Mouse (Mus musculus) kidney, embryonic 15.5 days (tissue): ENCODE data around the gene Utrn. TPM values are rescaled to one million over a fixed set of nuclear protein-coding genes. Genes with fewer than 3 reads are reported as not detected.

ENCODE experiments used
- ATAC-seq: fragments of 200-750 bp; cut with Nextera tagmentation; replicated peaks from 2 replicates; pipeline ENCODE4 v1.8.0; 2017; ENCODE audit warnings: moderate TSS enrichment; ENCODE audit not compliant: low FRiP score
- H3K27ac ChIP-seq: fragments of 300-500 bp; sonication (generic); 2 replicates; pipeline ENCODE4 v1.5.1; 2015; ENCODE audit warnings: mild to moderate bottlenecking, inconsistent platforms
- H3K27me3 ChIP-seq: fragments of 300-500 bp; sonication (generic); 2 replicates; pipeline ENCODE4 v1.6.1; 2015; ENCODE audit warnings: inconsistent platforms
- H3K36me3 ChIP-seq: fragments of 300-500 bp; sonication (generic); 2 replicates; pipeline ENCODE4 v1.6.1; 2015; ENCODE audit warnings: inconsistent platforms
- H3K4me1 ChIP-seq: fragments of 300-500 bp; sonication (generic); 2 replicates; pipeline ENCODE4 v1.6.1; 2015; ENCODE audit warnings: inconsistent platforms
- H3K4me2 ChIP-seq: fragments of 300-500 bp; sonication (generic); 2 replicates; pipeline ENCODE4 v1.6.1; 2015; ENCODE audit warnings: moderate library complexity, mild to moderate bottlenecking, inconsistent platforms
- H3K4me3 ChIP-seq: fragments of 300-500 bp; sonication (generic); replicated peaks from 2 replicates; pipeline ENCODE4 v1.5.1; 2015; ENCODE audit warnings: mild to moderate bottlenecking, inconsistent platforms
- H3K9ac ChIP-seq: fragments of 300-500 bp; sonication (generic); 2 replicates; pipeline ENCODE4 v1.6.1; 2015; ENCODE audit warnings: mild to moderate bottlenecking, inconsistent platforms
- H3K9me3 ChIP-seq: fragments of 300-500 bp; sonication (generic); replicated peaks from 2 replicates; pipeline ENCODE4 v1.6.1; 2016; ENCODE audit warnings: inconsistent platforms
- WGBS: fragments of 180-500 bp; shearing (Covaris S2); methylation state at CpG from one replicate; pipeline ENCODE4 v1.1.7; 2015; ENCODE audit warnings: mixed read lengths; 5-methylcytosine and 5-hydroxymethylcytosine counted together
- polyA plus RNA-seq: library from polyadenylated mRNA; unstranded; fragments of >200 nt; fragmentation: Nextera tagmentation; extraction: Ambion mirVana; gene quantifications from 2 replicates; pipeline ENCODE4 v1.2.1, GENCODE M21; 2015

Gene Utrn
- polyA plus RNA-seq, 1 experiment from 2014 or later = 86.1 TPM

GRCm38 (mm10) chr10:12868189-12869028, 756 bp downstream of the Utrn start:
- no peaks in the 10 kb centered on the region for H3K36me3 ChIP-seq
- peak overlapping the region; percentile 74 for H3K9ac ChIP-seq
- H3K4me1 ChIP-seq = peaks cover 23% of the 10 kb centered on the region
- H3K4me3 ChIP-seq = peak overlapping the region; percentile 69
- WGBS = under 1% methylated on average over 41 of the region's 41 CpGs
- peak overlapping the region; percentile 77 for H3K4me2 ChIP-seq
- ATAC-seq = peak; percentile 86
- no peaks in the 10 kb centered on the region for H3K27me3 ChIP-seq
- H3K27ac ChIP-seq = peak overlapping the region; percentile 94
- H3K9me3 ChIP-seq = no peaks in the 10 kb centered on the region

- ATAC-seq = 0 out of 2 replicates have a peak, but pooled peaks have one; percentile 0
- H3K27ac ChIP-seq = peak overlapping the region; percentile 94
- under 1% methylated on average over 12 of the region's 12 CpGs for WGBS
- H3K9me3 ChIP-seq = no peaks in the 10 kb centered on the region
- H3K4me1 ChIP-seq = peaks cover 23% of the 10 kb centered on the region
- H3K4me2 ChIP-seq = peak overlapping the region; percentile 77
- peak overlapping the region; percentile 74 for H3K9ac ChIP-seq
- H3K27me3 ChIP-seq = no peaks in the 10 kb centered on the region
- H3K4me3 ChIP-seq = peak overlapping the region; percentile 69
- no peaks in the 10 kb centered on the region for H3K36me3 ChIP-seq
These were observed 1.4 kb downstream of the Utrn start for GRCm38 (mm10) chr10:12867733-12868188.

GRCm38 (mm10) chr10:12866971-12867732, 2.0 kb downstream of the Utrn start:
- 1% methylated on average over 28 of the region's 28 CpGs for WGBS
- Histone ChIP-seq H3K27ac (peak overlapping the region; percentile 94), H3K4me3 (peak overlapping the region; percentile 69), H3K9ac (peak overlapping the region; percentile 74), H3K4me2 (peak overlapping the region; percentile 77), H3K36me3 (no peaks in the 10 kb centered on the region), H3K27me3 (no peaks in the 10 kb centered on the region), H3K4me1 (peaks cover 23% of the 10 kb centered on the region), H3K9me3 (no peaks in the 10 kb centered on the region)
- ATAC-seq = peak; percentile 22; the same call in 1 of the 2 replicates

GRCm38 (mm10) chr10:12865201-12865600, 4.0 kb downstream of the Utrn start:
- H3K4me3 ChIP-seq = no peak overlapping the region
- WGBS = 85% methylated on average over 6 of the region's 6 CpGs
- peaks cover 11% of the 10 kb centered on the region; the same call in 1 of the 2 replicates for H3K36me3 ChIP-seq
- no peak overlapping the region for H3K4me2 ChIP-seq
- no peak for ATAC-seq
- no peak overlapping the region for H3K9ac ChIP-seq
- no peaks in the 10 kb centered on the region for H3K9me3 ChIP-seq
- peaks cover 23% of the 10 kb centered on the region for H3K4me1 ChIP-seq
- no peak overlapping the region for H3K27ac ChIP-seq
- H3K27me3 ChIP-seq = no peaks in the 10 kb centered on the region

- Histone ChIP-seq H3K27me3 (no peaks in the 10 kb centered on the region), H3K9ac (no peak overlapping the region), H3K4me1 (peaks cover 23% of the 10 kb centered on the region), H3K4me3 (no peak overlapping the region), H3K36me3 (peaks cover 22% of the 10 kb centered on the region), H3K4me2 (no peak overlapping the region), H3K27ac (no peak overlapping the region), H3K9me3 (no peaks in the 10 kb centered on the region)
- 93% methylated on average over 9 of the region's 9 CpGs for WGBS
- no peak for ATAC-seq
These were observed 5.6 kb downstream of the Utrn start for GRCm38 (mm10) chr10:12863581-12863980.

- H3K27me3 ChIP-seq = no peaks in the 10 kb centered on the region
- H3K4me3 ChIP-seq = no peak overlapping the region
- no peak overlapping the region for H3K27ac ChIP-seq
- peaks cover 22% of the 10 kb centered on the region for H3K36me3 ChIP-seq
- H3K9ac ChIP-seq = no peak overlapping the region
- H3K9me3 ChIP-seq = no peaks in the 10 kb centered on the region
- WGBS = 71% methylated on average over 8 of the region's 8 CpGs
- no peak overlapping the region for H3K4me2 ChIP-seq
- no peak for ATAC-seq
- H3K4me1 ChIP-seq = peaks cover 16% of the 10 kb centered on the region
These were observed 7.1 kb downstream of the Utrn start for GRCm38 (mm10) chr10:12862047-12862446.

- no peak overlapping the region for H3K4me3 ChIP-seq
- no peak overlapping the region for H3K9ac ChIP-seq
- no peak for ATAC-seq
- H3K36me3 ChIP-seq = peaks cover 22% of the 10 kb centered on the region
- peaks cover 10% of the 10 kb centered on the region for H3K4me1 ChIP-seq
- WGBS = 81% methylated on average over 2 of the region's 2 CpGs
- no peaks in the 10 kb centered on the region for H3K9me3 ChIP-seq
- H3K27ac ChIP-seq = no peak overlapping the region
- no peaks in the 10 kb centered on the region for H3K27me3 ChIP-seq
- no peak overlapping the region for H3K4me2 ChIP-seq
These were observed 7.8 kb downstream of the Utrn start for GRCm38 (mm10) chr10:12861381-12861780.

- Histone ChIP-seq H3K27me3 (no peaks in the 10 kb centered on the region), H3K9me3 (no peaks in the 10 kb centered on the region), H3K4me2 (no peak overlapping the region), H3K4me1 (peaks cover 7% of the 10 kb centered on the region), H3K27ac (no peak overlapping the region), H3K4me3 (no peak overlapping the region), H3K9ac (no peak overlapping the region), H3K36me3 (peaks cover 22% of the 10 kb centered on the region)
- ATAC-seq = no peak
- WGBS = 82% methylated on average over 4 of the region's 4 CpGs
These were observed 8.4 kb downstream of the Utrn start for GRCm38 (mm10) chr10:12860765-12861164.

- H3K4me2 ChIP-seq = no peak overlapping the region
- 75% methylated on average over 7 of the region's 7 CpGs for WGBS
- H3K4me1 ChIP-seq = peaks cover 4% of the 10 kb centered on the region; the same call in 1 of the 2 replicates
- H3K36me3 ChIP-seq = peaks cover 22% of the 10 kb centered on the region
- H3K27ac ChIP-seq = no peak overlapping the region
- H3K27me3 ChIP-seq = no peaks in the 10 kb centered on the region
- no peaks in the 10 kb centered on the region for H3K9me3 ChIP-seq
- no peak for ATAC-seq
- no peak overlapping the region for H3K4me3 ChIP-seq
- no peak overlapping the region for H3K9ac ChIP-seq
These were observed 8.8 kb downstream of the Utrn start for GRCm38 (mm10) chr10:12860331-12860730.

- Histone ChIP-seq H3K9me3 (no peaks in the 10 kb centered on the region), H3K9ac (no peak overlapping the region), H3K27me3 (no peaks in the 10 kb centered on the region), H3K27ac (no peak overlapping the region), H3K4me3 (no peak overlapping the region), H3K4me2 (no peak overlapping the region), H3K4me1 (peaks cover 15% of the 10 kb centered on the region), H3K36me3 (peaks cover 22% of the 10 kb centered on the region)
- ATAC-seq = no peak
- 74% methylated on average over 5 of the region's 5 CpGs for WGBS
These were observed 11.1 kb downstream of the Utrn start for GRCm38 (mm10) chr10:12858017-12858416.

- peak overlapping the region; percentile 89 for H3K27ac ChIP-seq
- ATAC-seq = no peak
- H3K9ac ChIP-seq = no peak overlapping the region
- H3K4me3 ChIP-seq = no peak overlapping the region
- H3K36me3 ChIP-seq = peaks cover 4% of the 10 kb centered on the region; the same call in 1 of the 2 replicates
- H3K4me2 ChIP-seq = no peak overlapping the region
- no peaks in the 10 kb centered on the region for H3K27me3 ChIP-seq
- no peaks in the 10 kb centered on the region for H3K9me3 ChIP-seq
- WGBS = 82% methylated on average over 6 of the region's 6 CpGs
- H3K4me1 ChIP-seq = peaks cover 34% of the 10 kb centered on the region
These were observed 14.9 kb downstream of the Utrn start for GRCm38 (mm10) chr10:12854298-12854697.

GRCm38 (mm10) chr10:12853776-12854175, 15.4 kb downstream of the Utrn start:
- Histone ChIP-seq H3K27me3 (no peaks in the 10 kb centered on the region), H3K9ac (no peak overlapping the region), H3K4me3 (no peak overlapping the region), H3K9me3 (no peaks in the 10 kb centered on the region), H3K27ac (peak overlapping the region; percentile 89), H3K4me1 (peaks cover 34% of the 10 kb centered on the region), H3K4me2 (no peak overlapping the region), H3K36me3 (no peaks in the 10 kb centered on the region)
- 65% methylated on average over 6 of the region's 6 CpGs for WGBS
- ATAC-seq = 0 out of 2 replicates have a peak, but pooled peaks have one; percentile 10
